Mouse (Mus musculus) ES-E14 (cell line): Measurements from ENCODE around the gene Lap3.

Source experiments
- HCFC1 ChIP-seq: IDR thresholded peaks from 2 replicates; pipeline ENCODE4 v1.6.1; 2012; ENCODE audit warnings: low read length, inconsistent platforms, borderline replicate concordance; ENCODE audit not compliant: insufficient read depth
- MAFK ChIP-seq: IDR thresholded peaks from 2 replicates; pipeline ENCODE4 v1.6.1; 2014; ENCODE audit warnings: mild to moderate bottlenecking, low read depth, low read length, inconsistent platforms; ENCODE audit not compliant: insufficient read depth

GRCm38 (mm10) chr5:45549586-45549985, 56.4 kb downstream of the Lap3 start:
- no peak for TF ChIP-seq MAFK
- no peak for TF ChIP-seq HCFC1
